Mouse (Mus musculus) left cerebral cortex, adult 8-10 months (tissue): Measurements from ENCODE around the gene Gm26920. TPM values are rescaled to one million over a fixed set of nuclear protein-coding genes. Genes with fewer than 3 reads are reported as not detected.

Experiments
- microRNA-seq, 2 experiments: library from miRNA; unstranded; fragments of <30 nt; microRNA quantifications; one replicate each; pipeline ENCODE4 v1.2.0; 2022
- total RNA-seq, 4 experiments: library from RNA; stranded (reverse); gene quantifications; 2 replicates each; pipeline ENCODE4 v1.2.4; 2022

Gm26920 gene
- total RNA-seq, 4 experiments from 2014 or later: 0.58 TPM; not detected in 3

Small RNA genes lying within 50 kb of the gene (microRNA-seq; reads per million reads assigned to microRNA genes)
- 0 reads per million in 2 experiments for gene Gm23368

Other genes with a start within 250 kb of the Gm26920 start
- gene Zfp940, start 236.7 kb downstream of the Gm26920 start, total RNA-seq: 10 to 100 TPM; 14.3 to 21.6 (median 18.6) TPM
- 10 to 100 TPM; 13.7 to 16.2 (median 14.9) TPM for gene Zfp420, start 230.4 kb downstream of the Gm26920 start, total RNA-seq
- 10 to 100 TPM; 17.5 to 22.5 (median 18.0) TPM for gene Zfp27, start 183.8 kb downstream of the Gm26920 start, total RNA-seq
- gene Zfp383, start 182.2 kb downstream of the Gm26920 start, total RNA-seq: 1 to 10 TPM; 8.0 to 9.5 (median 8.8) TPM
- 10 to 100 TPM; 16.6 to 17.9 (median 17.6) TPM for gene Zfp74, start 136.3 kb downstream of the Gm26920 start, total RNA-seq
- 1 to 10 TPM; 4.0 to 6.8 (median 4.9) TPM for gene Zfp568, start 106.5 kb downstream of the Gm26920 start, total RNA-seq
- gene Zfp14, start 39.0 kb downstream of the Gm26920 start, total RNA-seq: 10 to 100 TPM in 2 of 4 experiments, 1 to 10 TPM in 2; 7.5 to 10.8 (median 9.9) TPM
- gene Zfp82, start 17.5 kb downstream of the Gm26920 start, total RNA-seq: 1 to 10 TPM; 5.7 to 6.5 (median 5.7) TPM
- 10 to 100 TPM in 2 of 4 experiments, 1 to 10 TPM in 2; 9.3 to 11.2 (median 10.4) TPM for gene Zfp566, start 117 bp upstream of the Gm26920 start, total RNA-seq
- 10 to 100 TPM; 65.7 to 79.1 (median 70.9) TPM for gene Zfp260, start 4.4 kb upstream of the Gm26920 start, total RNA-seq
- gene Zfp382, start 31.5 kb upstream of the Gm26920 start, total RNA-seq: 10 to 100 TPM; 28.9 to 31.5 (median 30.1) TPM
- 10 to 100 TPM; 45.6 to 47.7 (median 46.7) TPM for gene Zfp146, start 79.3 kb upstream of the Gm26920 start, total RNA-seq
- 1 to 10 TPM; 3.7 to 9.1 (median 5.7) TPM for gene Cox7a1, start 93.7 kb upstream of the Gm26920 start, total RNA-seq
- gene Capns1, start 108.4 kb upstream of the Gm26920 start, total RNA-seq: 100 to 1,000 TPM; 173 to 205 (median 180) TPM
- gene Polr2i, start 141.5 kb upstream of the Gm26920 start, total RNA-seq: 10 to 100 TPM; 56.6 to 66.4 (median 60.7) TPM
- gene Tbcb, start 141.9 kb upstream of the Gm26920 start, total RNA-seq: 100 to 1,000 TPM; 119 to 124 (median 122) TPM
- not detected for gene Ovol3, start 145.3 kb upstream of the Gm26920 start, total RNA-seq
- gene Thap8, start 189.7 kb upstream of the Gm26920 start, total RNA-seq: under 1 TPM; 0.36 to 0.50 (median 0.38) TPM
- gene Wdr62, start 190.0 kb upstream of the Gm26920 start, total RNA-seq: 1 to 10 TPM; 1.4 to 2.9 (median 1.8) TPM
- gene Clip3, start 201.3 kb upstream of the Gm26920 start, total RNA-seq: 100 to 1,000 TPM; 377 to 471 (median 424) TPM
- 10 to 100 TPM; 60.6 to 74.5 (median 62.8) TPM for gene Alkbh6, start 218.3 kb upstream of the Gm26920 start, total RNA-seq
- gene Syne4, start 224.4 kb upstream of the Gm26920 start, total RNA-seq: 10 to 100 TPM in 1 of 4 experiments, 1 to 10 TPM in 3; 7.4 to 10.5 (median 8.8) TPM
- gene E130208F15Rik, start 231.3 kb upstream of the Gm26920 start, total RNA-seq: under 1 TPM in 3 of 4 experiments, not detected in 1; 0.34 to 0.87 (median 0.48) TPM
- gene Sdhaf1, start 233.5 kb upstream of the Gm26920 start, total RNA-seq: 10 to 100 TPM in 1 of 4 experiments, 1 to 10 TPM in 3; 8.3 to 10.0 (median 9.0) TPM